Mouse (Mus musculus): Measurements from ENCODE around the gene Tango2. TPM values are rescaled to one million over a fixed set of nuclear protein-coding genes. Genes with fewer than 3 reads are reported as not detected.

Gene Tango2
- total RNA-seq, 2 experiments from 2014 or later, result 105 to 125 TPM

GRCm38 (mm10) chr16:18351313-18352055 is 3.6 kb upstream of the Tango2 start:
- intact Hi-C loops (cut with DNase I), result no loop called here
- peak in 1 of 2 experiments; percentile 77 for DNase-seq (ENCODE audit: extremely low spot score in 1 of 2, low spot score in 2 of 2)

- intact Hi-C loops (cut with DNase I), result loop anchor here (5.0 to 10.0 kb wide), 4 partner anchors 57 to 465 kb away; partner anchors contain the start of genes Cdc45 and Ufd1
- DNase-seq (ENCODE audit: extremely low spot score in 1 of 2, low spot score in 2 of 2), result no peak
Measured at GRCm38 (mm10) chr16:18349761-18350325, 1.9 kb upstream of the Tango2 start.

- intact Hi-C loops (cut with DNase I), result loop anchor here (5.0 to 10.0 kb wide), 4 partner anchors 59 to 466 kb away; partner anchors contain the start of genes Cdc45 and Ufd1
- peak in 1 of 2 experiments; percentile 67 for DNase-seq (ENCODE audit: extremely low spot score in 1 of 2, low spot score in 2 of 2)
Measured at GRCm38 (mm10) chr16:18348601-18349175, 785 bp upstream of the Tango2 start.

- DNase-seq (ENCODE audit: extremely low spot score in 1 of 2, low spot score in 2 of 2), result peak; percentile 83 to 89
- intact Hi-C loops (cut with DNase I), result loop anchor here (5.0 to 10.0 kb wide), 4 partner anchors 62 to 470 kb away; partner anchors contain the start of genes Cdc45 and Ufd1
Measured at GRCm38 (mm10) chr16:18345243-18345642, 2.7 kb downstream of the Tango2 start.

GRCm38 (mm10) chr16:18343778-18344177 is 4.1 kb downstream of the Tango2 start:
- DNase-seq (ENCODE audit: extremely low spot score in 1 of 2, low spot score in 2 of 2), result peak; percentile 95 to 98
- intact Hi-C loops (cut with DNase I), result loop anchor here (10.0 kb wide), 1 partner anchor 471 kb away; the partner anchor contains the start of genes Cdc45 and Ufd1

GRCm38 (mm10) chr16:18342650-18343570 is 5.0 kb downstream of the Tango2 start:
- no peak for DNase-seq (ENCODE audit: extremely low spot score in 1 of 2, low spot score in 2 of 2)
- intact Hi-C loops (cut with DNase I), result loop anchor here (10.0 kb wide), 1 partner anchor 472 kb away; the partner anchor contains the start of genes Cdc45 and Ufd1

- no peak for DNase-seq (ENCODE audit: extremely low spot score in 1 of 2, low spot score in 2 of 2)
- intact Hi-C loops (cut with DNase I), result loop anchor here (10.0 kb wide), 1 partner anchor 473 kb away; the partner anchor contains the start of genes Cdc45 and Ufd1
Measured at GRCm38 (mm10) chr16:18342076-18342475, 5.8 kb downstream of the Tango2 start.

- no peak for DNase-seq (ENCODE audit: extremely low spot score in 1 of 2, low spot score in 2 of 2)
- intact Hi-C loops (cut with DNase I), result loop anchor here (10.0 kb wide), 1 partner anchor 473 kb away; the partner anchor contains the start of genes Cdc45 and Ufd1
Measured at GRCm38 (mm10) chr16:18341605-18342004, 6.3 kb downstream of the Tango2 start.

GRCm38 (mm10) chr16:18339866-18340265 is 8.0 kb downstream of the Tango2 start:
- intact Hi-C loops (cut with DNase I), result loop anchor here (10.0 kb wide), 1 partner anchor 475 kb away; the partner anchor contains the start of genes Cdc45 and Ufd1
- DNase-seq (ENCODE audit: extremely low spot score in 1 of 2, low spot score in 2 of 2), result no peak

GRCm38 (mm10) chr16:18337261-18337660 is 10.6 kb downstream of the Tango2 start:
- intact Hi-C loops (cut with DNase I), result no loop called here
- DNase-seq (ENCODE audit: extremely low spot score in 1 of 2, low spot score in 2 of 2), result no peak

- intact Hi-C loops (cut with DNase I), result no loop called here
- no peak for DNase-seq (ENCODE audit: extremely low spot score in 1 of 2, low spot score in 2 of 2)
Measured at GRCm38 (mm10) chr16:18335981-18336380, 11.9 kb downstream of the Tango2 start.

GRCm38 (mm10) chr16:18333976-18334375 is 13.9 kb downstream of the Tango2 start:
- DNase-seq (ENCODE audit: extremely low spot score in 1 of 2, low spot score in 2 of 2), result no peak
- intact Hi-C loops (cut with DNase I), result no loop called here

GRCm38 (mm10) chr16:18328524-18328923 is 19.4 kb downstream of the Tango2 start:
- intact Hi-C loops (cut with DNase I), result no loop called here
- no peak for DNase-seq (ENCODE audit: extremely low spot score in 1 of 2, low spot score in 2 of 2)

- intact Hi-C loops (cut with DNase I), result no loop called here
- DNase-seq (ENCODE audit: extremely low spot score in 1 of 2, low spot score in 2 of 2), result no peak
Measured at GRCm38 (mm10) chr16:18327936-18328335, 20.0 kb downstream of the Tango2 start.

GRCm38 (mm10) chr16:18325741-18326140 is 22.2 kb downstream of the Tango2 start:
- no peak for DNase-seq (ENCODE audit: extremely low spot score in 1 of 2, low spot score in 2 of 2)

GRCm38 (mm10) chr16:18324031-18324430 is 23.9 kb downstream of the Tango2 start:
- intact Hi-C loops (cut with DNase I), result no loop called here

More at GRCm38 (mm10) chr16:18325741-18326140, 22.2 kb downstream of the Tango2 start:
- intact Hi-C loops (cut with DNase I), result no loop called here

GRCm38 (mm10) chr16:18323460-18323859 is 24.4 kb downstream of the Tango2 start:
- intact Hi-C loops (cut with DNase I), result no loop called here

More at GRCm38 (mm10) chr16:18324031-18324430, 23.9 kb downstream of the Tango2 start:
- no peak for DNase-seq (ENCODE audit: extremely low spot score in 1 of 2, low spot score in 2 of 2)

GRCm38 (mm10) chr16:18321443-18321842 is 26.5 kb downstream of the Tango2 start:
- no peak for DNase-seq (ENCODE audit: extremely low spot score in 1 of 2, low spot score in 2 of 2)
- intact Hi-C loops (cut with DNase I), result no loop called here

More at GRCm38 (mm10) chr16:18323460-18323859, 24.4 kb downstream of the Tango2 start:
- DNase-seq (ENCODE audit: extremely low spot score in 1 of 2, low spot score in 2 of 2), result no peak

Data from left cerebral cortex, postnatal 10 days (tissue).